Mouse (Mus musculus) lung, postnatal 4 days (tissue): ENCODE measurements around the gene Dazap2.

ENCODE experiments used
- DNase-seq, 2 experiments: peaks; one replicate each; pipeline ENCODE4 v3.0.0; 2021

The Dazap2 gene

DNA sequence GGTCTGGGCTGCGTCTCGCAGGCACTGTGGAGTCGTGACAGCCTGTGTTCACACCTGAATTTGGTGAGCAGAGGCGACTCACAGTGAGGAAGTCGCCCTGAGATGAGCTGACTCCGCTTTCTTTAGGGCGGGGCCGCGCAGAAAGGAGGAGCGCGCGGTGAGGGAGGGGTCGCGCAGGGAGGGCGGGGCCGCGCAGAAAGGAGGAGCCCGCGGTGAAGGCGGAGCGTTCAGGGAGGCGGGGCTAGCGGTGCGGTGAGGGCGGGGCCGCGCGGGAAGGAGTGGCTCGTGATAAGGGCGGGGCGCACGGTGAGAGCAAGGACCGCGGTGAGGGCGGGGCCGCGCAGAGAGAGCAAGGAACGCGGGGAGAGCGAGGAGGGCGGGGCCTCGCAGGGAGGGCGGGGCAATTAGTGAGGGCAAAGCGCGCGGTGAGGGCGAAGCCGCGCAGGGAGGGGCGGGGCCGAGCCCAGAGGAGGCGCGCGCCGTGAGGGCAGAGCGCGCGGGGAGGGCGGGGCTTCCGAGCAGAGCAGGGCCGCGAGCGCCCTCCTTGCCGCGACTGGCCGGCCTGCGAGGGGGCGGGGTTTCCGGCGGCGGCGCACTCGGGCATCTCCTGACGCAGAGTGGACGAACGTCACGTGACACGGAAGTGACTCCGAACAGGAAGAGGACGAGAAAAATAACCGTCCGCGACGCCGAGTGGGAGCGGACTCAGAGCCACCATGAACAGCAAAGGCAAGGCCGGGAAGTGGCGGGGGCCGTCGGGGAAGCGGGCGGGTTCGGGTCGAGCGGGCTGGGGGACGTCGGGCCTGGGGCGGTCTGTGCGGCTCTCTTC is at the start of gene Dazap2:
Gene Dazap2 (plus strand): TSS at position 354 of the 829 bp plus-strand sequence.
- DNase-seq, result peak; percentile 99

DNA sequence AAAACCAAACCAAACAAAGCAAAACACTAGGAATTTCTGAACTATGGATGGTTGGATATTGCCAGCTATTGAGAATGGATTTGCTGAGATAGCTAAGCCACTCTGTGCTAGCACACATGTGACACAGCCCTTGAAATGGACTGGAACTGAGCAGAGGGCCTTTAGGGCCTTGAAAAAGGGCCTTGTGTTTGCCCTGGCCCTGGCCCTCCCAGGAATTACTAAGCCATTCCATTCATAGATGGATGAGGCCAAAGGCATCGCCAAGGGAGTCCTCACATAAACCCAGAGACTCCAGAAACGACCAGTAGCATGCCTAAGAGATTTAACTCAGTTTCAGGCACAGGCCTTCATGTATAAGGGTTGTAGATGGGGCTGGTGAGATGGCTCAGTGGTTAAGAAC is 48.6 kb upstream of the Dazap2 start:
- no peak for DNase-seq

DNA sequence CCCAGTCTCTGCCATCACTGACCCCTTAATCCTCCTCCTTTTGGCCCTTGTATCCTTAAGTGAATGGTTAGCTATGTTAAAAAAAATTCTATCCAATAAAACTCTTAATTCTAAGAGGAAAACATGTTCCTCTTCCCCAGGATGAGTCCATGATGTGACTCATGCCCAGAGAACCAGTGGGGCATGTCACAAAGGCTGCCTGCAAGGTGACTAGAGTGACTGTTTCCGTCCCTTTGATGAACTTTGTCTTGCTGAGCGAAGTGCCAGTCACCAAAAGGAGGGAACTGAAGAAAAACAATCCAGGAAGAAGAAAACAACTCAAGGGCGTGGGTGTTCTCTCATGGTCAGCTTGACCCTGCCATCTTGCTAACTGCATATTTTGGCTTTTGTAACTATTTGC is 45.9 kb upstream of the Dazap2 start:
- DNase-seq, result no peak

DNA sequence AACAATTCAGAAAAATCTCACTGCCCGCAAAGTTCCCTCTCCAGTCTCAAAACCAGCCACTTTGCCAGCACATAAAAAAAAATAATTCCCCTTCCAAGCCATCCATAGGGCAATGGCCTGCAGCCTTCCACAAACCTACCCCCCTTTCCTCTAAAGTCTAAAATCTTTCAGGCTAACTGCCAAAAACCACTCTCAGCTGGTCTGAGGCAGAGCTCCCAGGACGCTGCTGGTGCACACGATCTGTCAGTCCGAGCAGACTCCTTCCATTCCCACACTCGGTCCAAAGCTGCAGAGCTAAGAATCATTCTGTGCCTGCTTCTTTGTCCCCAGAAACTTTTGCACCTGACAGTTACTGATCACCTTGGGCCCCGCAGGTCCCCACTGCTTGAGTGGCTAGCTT is 41.2 kb upstream of the Dazap2 start:
- DNase-seq, result peak in 1 of 2 experiments; percentile 43

DNA sequence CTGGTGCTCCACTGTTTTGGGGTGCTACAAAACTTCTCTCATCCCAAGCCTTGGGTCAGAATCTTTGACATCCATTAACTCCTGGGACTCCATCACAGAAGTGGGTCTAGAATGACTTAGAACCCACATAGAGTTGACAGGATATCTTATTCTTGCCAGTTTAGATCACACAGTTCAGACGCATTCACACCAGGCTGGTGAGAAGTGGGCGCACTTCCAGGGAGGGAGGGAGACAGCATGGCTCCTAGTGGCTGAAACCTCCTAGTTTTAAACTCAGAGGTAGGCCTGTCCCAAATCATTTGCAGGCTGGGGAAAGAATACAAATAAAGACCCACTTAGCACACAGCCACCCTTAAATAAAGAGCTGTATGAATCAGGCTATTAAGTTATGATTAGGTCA is 40.8 kb upstream of the Dazap2 start:
- peak in 1 of 2 experiments; percentile 38 for DNase-seq

DNA sequence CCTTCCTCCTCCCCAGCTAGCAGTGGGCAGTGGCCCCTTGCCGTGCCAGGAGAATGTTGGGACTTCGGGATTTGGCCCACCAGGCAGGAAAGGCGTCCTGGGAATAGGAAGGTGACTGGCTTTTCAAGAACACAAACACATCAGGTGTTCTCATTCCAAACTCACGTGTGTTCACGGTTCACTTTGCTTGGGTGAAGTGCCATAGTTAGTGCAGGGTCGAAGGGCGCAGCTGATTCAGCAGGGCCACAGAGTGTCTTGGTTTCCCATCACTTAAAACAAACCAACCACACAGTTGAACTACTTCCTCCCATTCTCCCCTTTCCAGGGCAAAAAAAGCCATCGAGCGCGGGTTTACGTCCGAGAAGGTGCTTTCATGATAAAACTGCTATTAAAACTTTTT is 39.8 kb upstream of the Dazap2 start:
- DNase-seq, result no peak

DNA sequence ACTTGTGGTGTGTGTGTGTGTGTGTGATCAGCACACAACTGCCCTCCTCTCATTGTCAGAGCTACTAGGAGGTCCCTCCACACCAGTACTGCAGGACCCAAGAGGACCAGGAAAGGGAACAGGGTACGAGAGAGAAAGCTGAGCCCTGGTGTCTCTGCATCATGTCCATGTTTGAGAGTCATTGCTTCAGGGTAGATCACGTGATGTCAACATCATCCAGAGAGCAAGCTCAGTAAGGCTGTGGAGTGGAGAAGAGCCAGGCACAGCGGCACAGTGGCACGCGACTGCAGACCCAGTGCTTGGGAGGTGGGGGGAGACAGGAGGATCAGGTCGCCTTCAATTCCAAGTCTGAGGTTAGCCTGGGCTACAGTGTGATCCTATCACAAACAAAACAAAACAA is 38.8 kb upstream of the Dazap2 start:
- no peak for DNase-seq

DNA sequence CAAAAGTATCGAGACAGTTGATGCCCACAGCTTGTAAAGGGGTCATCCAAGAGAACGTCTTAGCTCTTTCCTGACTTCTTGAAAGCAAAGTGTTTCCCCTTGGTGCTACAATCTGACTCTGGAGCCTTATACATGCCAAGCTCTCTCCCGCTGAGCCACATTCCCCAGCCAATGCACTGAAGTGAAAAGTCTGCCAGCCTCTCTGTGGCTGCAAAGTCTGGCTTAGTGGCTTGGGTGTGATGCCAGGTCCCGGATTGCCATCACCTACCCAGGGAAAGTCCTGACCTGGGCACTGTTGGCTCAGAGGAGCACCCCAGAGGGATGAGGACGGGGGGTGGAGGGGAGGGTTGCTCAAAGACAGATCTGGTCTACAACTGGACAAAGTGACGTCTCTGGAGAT is 38.3 kb upstream of the Dazap2 start:
- DNase-seq, result no peak

DNA sequence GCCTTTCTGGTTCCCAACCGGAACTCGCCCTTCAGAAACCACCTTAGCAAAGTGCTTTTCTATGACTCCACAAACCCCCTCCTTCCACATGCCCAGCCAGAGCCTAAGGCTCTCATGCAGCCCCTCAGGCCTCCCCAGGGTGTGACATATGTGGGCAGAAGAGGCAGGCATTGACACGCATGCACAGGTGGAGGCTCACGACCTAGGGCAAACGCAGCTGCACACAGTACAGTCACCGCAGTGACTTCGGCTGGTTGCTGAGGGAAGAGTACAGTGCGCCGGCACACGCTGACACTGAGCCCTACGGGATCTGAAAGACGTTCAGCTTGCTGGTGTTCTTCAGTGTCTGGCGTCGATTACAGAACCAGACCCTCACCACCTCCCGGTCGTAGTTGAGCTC is 37.2 kb upstream of the Dazap2 start:
- DNase-seq, result no peak

DNA sequence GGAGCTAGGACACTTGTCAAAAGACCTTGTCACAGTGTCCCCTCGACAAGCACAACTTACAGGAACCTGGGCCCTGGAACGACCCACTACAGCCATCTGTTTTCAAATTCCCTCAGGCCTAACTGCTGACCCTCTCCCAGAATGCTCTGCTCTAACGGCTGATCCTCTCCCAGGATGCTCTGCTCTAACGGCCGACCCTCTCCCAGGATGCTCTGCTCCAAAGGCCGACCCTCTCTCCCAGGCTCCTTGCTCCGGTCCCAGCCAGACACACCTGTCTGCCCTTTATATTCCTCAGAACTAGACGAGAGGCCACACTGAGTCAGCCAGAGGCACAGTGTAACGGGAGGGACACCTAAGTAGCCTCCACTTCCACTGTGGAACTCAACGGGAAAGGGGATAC is 35.0 kb upstream of the Dazap2 start:
- no peak for DNase-seq

DNA sequence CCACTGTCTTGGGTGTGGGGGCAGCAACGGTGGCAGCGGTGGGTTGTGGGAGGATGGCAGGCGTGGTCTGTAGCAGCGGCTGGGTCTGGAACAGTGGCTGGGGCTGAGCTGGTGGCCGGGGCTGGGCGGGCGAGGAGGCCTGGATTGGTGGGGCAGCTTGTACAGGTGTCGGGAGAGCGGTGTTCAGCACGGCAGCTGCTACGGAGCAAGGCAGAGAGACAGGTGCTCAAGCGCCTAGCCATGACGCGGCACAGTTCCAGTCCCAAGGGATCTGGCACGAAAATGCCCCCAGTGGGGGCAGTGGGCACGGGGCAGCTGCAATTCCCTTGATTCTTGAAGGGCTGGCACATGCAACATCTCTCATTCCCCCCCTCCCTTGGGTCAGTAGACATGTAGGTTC is 29.2 kb upstream of the Dazap2 start:
- no peak for DNase-seq

DNA sequence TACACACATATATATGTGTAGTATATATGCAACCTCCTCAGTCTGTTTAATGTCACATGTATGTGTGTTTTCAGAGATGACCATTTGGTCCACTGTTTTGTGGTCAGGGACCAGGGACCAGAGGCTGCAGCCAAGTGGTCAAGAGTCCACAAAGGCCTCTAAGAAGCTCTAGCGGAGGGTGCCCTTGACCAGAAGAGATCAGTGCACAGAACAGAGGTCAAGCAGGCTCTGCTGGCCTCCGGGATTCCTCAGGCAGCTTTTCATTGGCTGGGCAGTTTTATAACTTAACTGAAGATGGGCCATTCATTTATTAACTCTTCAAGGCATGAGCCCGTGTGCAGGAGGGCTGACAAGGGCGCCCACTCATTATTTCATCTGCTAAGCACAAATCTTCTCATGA is 28.0 kb upstream of the Dazap2 start:
- DNase-seq, result no peak

DNA sequence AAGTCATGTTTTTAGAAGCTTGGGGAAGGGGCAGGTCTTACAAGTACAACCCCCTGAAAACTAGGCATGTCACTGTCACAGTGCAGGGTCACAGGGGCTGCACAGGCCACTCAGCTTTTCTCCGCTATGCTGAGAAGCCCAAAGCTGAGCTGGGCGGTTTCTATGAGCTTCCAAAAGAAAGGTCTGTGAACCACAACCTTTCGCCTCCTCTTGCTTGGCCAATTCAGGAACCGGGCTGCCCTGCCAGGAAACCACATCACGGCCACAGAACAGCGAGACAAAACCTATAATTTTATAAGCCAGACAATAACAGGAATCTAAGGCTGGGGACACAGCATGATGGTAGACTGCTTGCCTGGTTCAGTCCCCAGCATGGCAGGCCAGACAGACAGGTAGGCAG is 26.9 kb upstream of the Dazap2 start:
- DNase-seq, result no peak

DNA sequence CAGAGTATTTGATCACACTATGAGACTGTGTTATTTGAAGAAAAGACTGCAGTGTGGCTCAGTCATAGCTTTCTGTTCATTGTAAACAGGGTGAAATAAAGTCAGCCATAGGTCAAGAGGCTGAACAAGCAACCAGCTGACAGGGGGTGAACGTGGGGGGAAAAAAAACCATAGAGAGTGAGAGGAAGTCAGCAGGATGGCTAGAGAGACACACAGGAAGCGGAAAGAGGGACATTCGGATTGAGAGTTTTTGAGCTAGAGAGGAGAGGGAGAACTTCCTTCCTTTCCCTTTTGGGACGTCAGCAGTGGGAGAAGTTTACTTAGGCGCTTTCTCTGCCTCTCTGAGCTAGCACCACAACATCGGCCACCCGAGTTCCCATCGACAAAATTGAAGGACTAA is 24.7 kb upstream of the Dazap2 start:
- DNase-seq, result peak in 1 of 2 experiments; percentile 30

DNA sequence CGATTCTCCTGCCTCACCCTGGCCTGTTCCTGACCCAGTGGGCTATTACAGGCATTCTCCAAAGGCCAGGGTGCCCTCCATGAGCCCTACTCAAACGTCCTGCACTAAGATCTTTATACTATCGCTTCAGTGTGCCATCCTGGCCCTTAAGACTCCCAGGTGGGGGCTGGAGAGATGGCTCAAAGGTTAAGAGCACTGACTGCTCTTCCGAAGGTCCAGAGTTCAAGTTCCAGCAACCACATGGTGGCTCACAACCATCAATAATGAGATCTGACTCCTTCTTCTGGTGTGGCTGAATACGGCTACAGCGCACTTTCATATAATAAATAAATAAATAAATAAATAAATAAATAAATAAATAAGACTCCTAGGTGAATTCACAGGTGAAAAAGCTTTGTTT is 22.3 kb upstream of the Dazap2 start:
- DNase-seq, result no peak

DNA sequence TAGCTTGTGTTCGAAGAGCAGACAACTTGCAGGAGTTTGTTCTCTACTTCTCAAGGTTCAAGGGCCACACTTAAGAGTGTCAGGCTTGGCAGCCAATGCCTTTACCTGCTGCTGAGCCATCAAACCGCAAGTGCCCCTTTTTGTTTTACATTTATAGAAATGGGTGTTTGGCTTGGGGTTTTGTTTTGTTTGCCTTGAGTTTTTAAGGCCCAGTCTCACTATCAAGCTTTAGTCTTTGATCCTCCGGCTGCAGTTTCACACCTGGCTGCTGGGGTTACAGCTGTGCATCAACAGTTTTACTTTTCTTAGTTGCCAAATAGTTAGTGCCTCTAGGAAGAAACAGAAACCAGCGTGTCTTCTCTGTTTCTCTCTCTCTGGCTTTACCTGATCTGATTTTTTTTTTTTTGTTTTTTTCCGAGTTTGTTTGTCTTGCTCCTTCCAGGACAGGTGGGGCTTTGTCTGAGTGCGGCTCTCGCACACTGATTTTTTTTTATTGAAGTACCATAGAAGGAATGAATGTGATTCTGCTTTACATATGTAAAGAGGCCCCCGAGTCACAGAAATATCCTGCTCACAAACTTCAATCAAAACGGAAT is 16.8 kb upstream of the Dazap2 start:
- DNase-seq, result peak in 1 of 2 experiments; percentile 66

DNA sequence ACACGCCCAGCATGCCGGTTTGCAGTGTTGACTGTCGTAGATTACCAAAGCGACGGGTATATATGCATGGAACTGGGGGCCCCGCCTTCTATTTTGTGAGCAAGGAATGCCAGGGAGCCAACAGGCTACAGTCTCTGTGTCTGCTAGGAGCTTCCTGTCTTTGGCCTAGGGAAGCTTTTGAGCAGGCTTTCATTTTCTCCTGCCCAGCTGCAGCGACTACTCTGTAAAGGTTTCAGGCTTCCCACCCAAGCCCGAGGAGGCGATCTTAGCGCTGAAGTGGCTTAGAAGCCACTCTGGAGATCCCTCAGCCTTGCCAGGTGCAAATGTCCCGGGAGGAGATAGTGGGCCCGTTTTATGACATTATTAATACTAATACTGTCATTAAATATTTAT is 16.3 kb upstream of the Dazap2 start:
- DNase-seq, result peak; percentile 75 to 79

DNA sequence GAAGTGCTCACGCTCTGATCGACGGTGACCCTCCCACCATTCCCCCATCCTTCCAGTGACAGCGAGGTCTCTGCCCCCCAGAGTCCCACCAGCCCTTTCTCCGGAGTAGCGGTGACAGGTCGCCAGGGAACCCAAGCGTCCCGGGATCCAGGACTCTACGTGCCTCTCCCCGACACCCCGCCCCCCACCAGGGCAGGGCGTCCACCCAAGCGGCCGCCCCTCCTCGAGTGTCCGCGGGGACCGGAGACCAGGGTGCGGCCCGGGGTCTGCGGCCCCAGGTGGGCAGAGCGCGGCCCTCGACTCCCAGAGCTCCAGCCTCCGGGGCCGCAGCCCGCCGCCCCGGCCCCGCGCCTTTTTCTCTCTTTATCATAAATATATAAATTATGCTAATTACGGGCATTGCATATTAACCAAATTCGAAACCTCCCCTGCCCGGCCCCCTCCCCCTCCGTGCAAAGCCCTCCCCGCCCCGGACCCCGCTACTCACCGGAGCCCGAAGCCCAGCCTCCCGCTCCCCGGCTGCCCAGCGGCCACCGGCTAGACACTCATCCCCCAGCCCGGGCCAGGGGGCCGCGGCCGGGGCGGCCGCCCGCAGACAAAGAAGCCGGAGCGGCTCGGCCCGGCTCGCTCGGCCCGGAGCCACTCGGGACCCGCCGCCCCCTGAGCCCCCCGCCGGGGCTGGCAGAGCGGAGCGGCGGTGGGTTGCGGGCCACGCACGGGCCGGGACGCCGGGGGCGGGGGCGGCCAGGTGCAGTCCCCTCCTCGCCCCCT is 15.7 kb upstream of the Dazap2 start, which contains the start of gene Pou6f1:
Gene Pou6f1 (minus strand): TSS at position 709 of the 771 bp plus-strand sequence.
- DNase-seq, result peak; percentile 71 to 78

DNA sequence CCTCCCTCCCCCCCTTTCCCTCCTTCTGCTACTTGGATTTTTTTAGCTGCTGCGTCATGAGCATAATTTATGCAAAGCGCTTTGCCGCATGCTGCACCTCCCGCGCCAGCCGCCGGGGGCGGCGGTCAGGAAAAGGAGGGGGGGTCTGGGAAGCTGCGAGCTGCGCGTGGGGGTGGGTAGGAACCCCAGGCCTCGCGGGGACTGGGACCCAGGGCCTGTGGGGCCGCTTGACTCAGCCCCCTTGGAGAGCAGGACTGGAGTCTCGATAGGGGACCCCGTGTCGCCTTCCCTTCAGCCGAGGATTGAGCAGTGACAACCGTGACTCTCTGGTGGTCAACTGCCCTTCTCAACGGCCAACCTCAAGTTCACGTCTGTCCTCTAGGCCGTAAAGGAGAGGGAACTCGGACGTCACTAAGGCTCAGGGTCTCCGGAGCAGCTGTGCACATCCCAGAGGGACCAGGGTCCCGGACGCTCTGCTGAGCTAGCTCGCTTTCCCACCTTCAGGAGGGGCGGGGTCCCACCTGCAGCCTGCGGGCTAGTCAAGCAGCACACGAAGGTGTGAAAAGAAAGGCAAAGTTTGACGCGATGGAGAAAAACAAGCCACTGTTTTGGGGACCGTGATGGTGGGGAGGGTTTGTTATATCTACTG is 15.0 kb upstream of the Dazap2 start:
- peak; percentile 88 to 89 for DNase-seq

DNA sequence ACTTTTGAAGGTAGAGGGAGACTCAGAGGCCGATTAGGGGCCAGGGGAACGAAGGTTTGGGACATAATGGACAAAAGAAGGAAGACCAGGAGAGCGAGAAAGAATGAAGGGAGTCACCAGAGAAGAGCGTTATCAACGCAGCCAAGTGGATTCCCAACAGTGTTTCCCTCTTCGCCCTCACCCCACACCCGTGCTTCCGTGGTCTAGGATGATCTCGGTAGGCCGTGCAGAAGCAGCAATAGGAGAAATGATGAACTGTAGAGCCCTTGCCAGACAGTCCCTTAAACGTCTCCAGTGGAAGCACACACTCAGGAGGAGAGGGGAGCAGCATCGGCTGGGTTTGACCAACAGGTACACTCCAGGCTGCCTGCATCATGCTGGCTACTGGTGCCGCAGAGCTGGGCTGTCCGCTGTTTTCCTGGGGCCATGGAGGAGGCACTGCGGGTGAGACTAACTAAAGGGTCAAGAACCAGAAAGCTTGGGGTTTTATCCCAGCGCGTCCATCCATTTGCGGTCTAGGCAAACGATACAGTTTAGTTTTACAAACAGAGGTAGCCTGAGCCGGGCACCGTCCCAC is 14.4 kb upstream of the Dazap2 start:
- no peak for DNase-seq

DNA sequence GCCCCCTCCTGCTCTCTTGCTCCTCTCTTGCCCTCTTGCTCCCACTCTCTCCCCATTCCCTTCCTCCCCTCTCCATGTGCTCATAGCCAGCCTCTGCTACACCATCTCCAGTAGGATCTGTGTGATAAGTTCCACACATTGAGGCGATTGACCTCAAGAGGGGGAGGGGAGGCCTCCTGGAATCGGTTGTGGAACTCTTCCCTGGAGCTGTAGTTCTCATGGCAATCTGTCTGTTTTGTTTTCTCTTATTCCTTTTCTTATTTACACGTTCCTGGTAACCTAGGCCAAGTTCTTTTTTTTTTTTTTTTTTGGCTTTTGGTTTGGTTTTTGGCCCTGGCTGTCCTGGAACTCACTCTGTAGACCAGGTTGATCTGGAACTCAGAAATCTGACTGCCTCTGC is 13.5 kb upstream of the Dazap2 start:
- DNase-seq, result no peak

DNA sequence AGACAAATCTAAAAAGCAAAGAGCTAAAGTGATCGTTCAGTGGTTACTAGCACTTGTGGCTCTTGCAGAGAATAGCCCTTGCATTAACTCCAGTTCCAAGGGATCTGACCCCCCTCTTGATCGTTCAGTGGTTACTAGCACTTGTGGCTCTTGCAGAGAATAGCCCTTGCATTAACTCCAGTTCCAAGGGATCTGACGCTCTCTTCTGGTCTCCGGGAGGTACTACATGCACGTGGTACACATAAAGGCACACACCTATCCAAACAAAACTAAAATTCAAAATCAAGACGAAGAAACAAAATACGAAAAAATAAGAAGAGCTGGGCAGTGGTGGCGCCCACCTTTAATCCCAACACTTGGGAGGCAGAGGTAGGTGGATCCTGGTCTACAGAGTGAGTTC is 8.5 kb upstream of the Dazap2 start:
- peak in 1 of 2 experiments; percentile 36 for DNase-seq

DNA sequence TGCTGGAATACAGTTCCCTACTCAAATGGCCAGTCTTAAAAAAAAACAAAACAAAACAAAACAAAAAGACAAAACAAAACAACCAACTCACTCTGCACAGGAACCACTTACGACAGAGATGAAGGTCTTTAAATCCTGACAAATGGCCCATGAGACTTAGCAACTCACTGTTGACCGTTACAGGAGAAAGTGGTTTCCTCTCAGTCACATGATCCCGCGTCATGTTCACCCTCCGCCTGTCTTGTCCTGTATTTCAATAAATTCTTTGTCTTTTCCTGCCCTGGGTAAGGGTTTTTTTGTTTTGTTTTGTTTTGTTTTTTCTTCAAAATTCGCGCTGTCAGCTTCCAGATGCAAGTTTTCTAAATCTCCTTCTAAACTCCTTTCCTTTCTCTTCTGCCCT is 3.2 kb upstream of the Dazap2 start:
- no peak for DNase-seq
